Mouse (Mus musculus) heart, adult 2 months (tissue): ENCODE measurements at regions not wholly inside any gene's neighbourhood (a gene's known extent, or its start where the extent isn't known, plus 50 kb on each side); places are given as distances from the start of the nearest gene placed in this dataset.

Source experiments
- CTCF ChIP-seq: fragments of 200-600 bp; IDR thresholded peaks from 2 replicates; pipeline ENCODE4 v1.8.1; 2022; ENCODE audit warnings: antibody characterized with exemption, mild to moderate bottlenecking, moderate library complexity
- POLR2A ChIP-seq: fragments of 200-500 bp; IDR thresholded peaks from 2 replicates; pipeline ENCODE4 v1.6.1; 2011; ENCODE audit warnings: mild to moderate bottlenecking, low read depth, low read length, control low read depth; ENCODE audit not compliant: insufficient read depth

- TF ChIP-seq CTCF (no peak), POLR2A (no peak)
These were observed 98.9 kb downstream of the 1810010D01Rik start for GRCm38 (mm10) chr7:145108994-145109393.
